Mouse (Mus musculus): ENCODE measurements at regions not wholly inside any gene's neighbourhood (a gene's known extent, or its start where the extent isn't known, plus 50 kb on each side); places are given as distances from the start of the nearest gene placed in this dataset.

DNA sequence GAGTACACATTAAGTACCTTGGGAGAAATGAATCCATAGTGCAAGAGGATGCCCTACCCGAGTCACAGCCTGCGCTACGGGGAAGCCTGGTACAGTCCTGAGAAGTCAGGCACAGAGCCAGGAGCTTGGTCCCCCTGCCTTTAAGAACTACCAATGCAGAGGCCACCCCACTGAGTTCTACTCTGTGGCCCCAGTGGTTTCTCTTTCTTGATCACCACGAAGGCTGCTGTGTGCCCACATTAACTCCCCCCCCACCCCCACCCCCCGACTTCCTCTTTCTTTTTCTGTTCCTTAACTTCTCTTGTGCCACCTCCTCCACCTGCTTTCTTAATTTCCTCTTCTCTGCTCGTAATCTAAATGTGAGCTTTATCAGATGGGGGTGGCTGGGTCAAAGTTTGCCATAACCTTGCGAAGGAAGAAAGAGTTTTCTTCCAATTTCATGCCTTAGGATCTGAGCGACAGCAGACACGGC is 84.7 kb upstream of the Tbl1xr1 start:
- no peak for ATAC-seq (ENCODE audit: low FRiP score, low TSS enrichment)
- Histone ChIP-seq H3K4me2 (replicated peaks; ENCODE audit: low read depth) (no peak overlapping the region), H3K4me1 (replicated peaks; ENCODE audit: control insufficient read depth, insufficient read depth) (no peaks in the 10 kb centered on the region), H3K4me3 (ENCODE audit: low read depth, low read length) (no peak overlapping the region), H3K9me3 (ENCODE audit: control insufficient read depth, low read length) (no peaks in the 10 kb centered on the region), H3K9ac (ENCODE audit: low read length) (no peak overlapping the region), H3K27me3 (ENCODE audit: control insufficient read depth, insufficient read depth, low read length) (no peaks in the 10 kb centered on the region), H3K36me3 (ENCODE audit: control insufficient read depth, insufficient read depth, low read length) (no peaks in the 10 kb centered on the region), H3K27ac (replicated peaks) (no peak overlapping the region)
- TF ChIP-seq EP300 (optimal IDR thresholded peaks at IDR 0.05): no peak
- TF ChIP-seq CTCF (IDR thresholded peaks at IDR 0.05; ENCODE audit: low read depth): no peak
- 68% methylated on average over 9 of the region's 9 CpGs for WGBS
- DNase-seq (ENCODE audit: low spot score): no peak

GRCm38 (mm10) chr3:21992203-21992602 is 84.2 kb upstream of the Tbl1xr1 start:
- Histone ChIP-seq H3K9me3 (ENCODE audit: control insufficient read depth, low read length) (no peaks in the 10 kb centered on the region), H3K4me1 (replicated peaks; ENCODE audit: control insufficient read depth, insufficient read depth) (no peaks in the 10 kb centered on the region), H3K36me3 (ENCODE audit: control insufficient read depth, insufficient read depth, low read length) (no peaks in the 10 kb centered on the region), H3K4me3 (ENCODE audit: low read depth, low read length) (no peak overlapping the region), H3K27me3 (ENCODE audit: control insufficient read depth, insufficient read depth, low read length) (no peaks in the 10 kb centered on the region), H3K9ac (ENCODE audit: low read length) (no peak overlapping the region), H3K4me2 (replicated peaks; ENCODE audit: low read depth) (no peak overlapping the region), H3K27ac (replicated peaks) (no peak overlapping the region)
- no peak for TF ChIP-seq EP300 (optimal IDR thresholded peaks at IDR 0.05)
- no peak for TF ChIP-seq CTCF (IDR thresholded peaks at IDR 0.05; ENCODE audit: low read depth)
- DNase-seq (ENCODE audit: low spot score) (no peak), ATAC-seq (ENCODE audit: low FRiP score, low TSS enrichment) (no peak)
- 92% methylated on average over 5 of the region's 5 CpGs for WGBS

- DNase-seq (ENCODE audit: low spot score) (no peak), ATAC-seq (ENCODE audit: low FRiP score, low TSS enrichment) (no peak)
- H3K27me3 ChIP-seq (ENCODE audit: control insufficient read depth, insufficient read depth, low read length): no peaks in the 10 kb centered on the region
- no peaks in the 10 kb centered on the region for H3K36me3 ChIP-seq (ENCODE audit: control insufficient read depth, insufficient read depth, low read length)
- no peak overlapping the region for H3K27ac ChIP-seq (replicated peaks)
- H3K9me3 ChIP-seq (ENCODE audit: control insufficient read depth, low read length): no peaks in the 10 kb centered on the region
- H3K4me1 ChIP-seq (replicated peaks; ENCODE audit: control insufficient read depth, insufficient read depth): no peaks in the 10 kb centered on the region
- TF ChIP-seq CTCF (IDR thresholded peaks at IDR 0.05; ENCODE audit: low read depth): no peak
- no peak for TF ChIP-seq EP300 (optimal IDR thresholded peaks at IDR 0.05)
- WGBS: 92% methylated on average over 2 of the region's 2 CpGs
- no peak overlapping the region for H3K4me3 ChIP-seq (ENCODE audit: low read depth, low read length)
- H3K4me2 ChIP-seq (replicated peaks; ENCODE audit: low read depth): no peak overlapping the region
- no peak overlapping the region for H3K9ac ChIP-seq (ENCODE audit: low read length)
These were observed 82.5 kb upstream of the Tbl1xr1 start for GRCm38 (mm10) chr3:21993961-21994360.

DNA sequence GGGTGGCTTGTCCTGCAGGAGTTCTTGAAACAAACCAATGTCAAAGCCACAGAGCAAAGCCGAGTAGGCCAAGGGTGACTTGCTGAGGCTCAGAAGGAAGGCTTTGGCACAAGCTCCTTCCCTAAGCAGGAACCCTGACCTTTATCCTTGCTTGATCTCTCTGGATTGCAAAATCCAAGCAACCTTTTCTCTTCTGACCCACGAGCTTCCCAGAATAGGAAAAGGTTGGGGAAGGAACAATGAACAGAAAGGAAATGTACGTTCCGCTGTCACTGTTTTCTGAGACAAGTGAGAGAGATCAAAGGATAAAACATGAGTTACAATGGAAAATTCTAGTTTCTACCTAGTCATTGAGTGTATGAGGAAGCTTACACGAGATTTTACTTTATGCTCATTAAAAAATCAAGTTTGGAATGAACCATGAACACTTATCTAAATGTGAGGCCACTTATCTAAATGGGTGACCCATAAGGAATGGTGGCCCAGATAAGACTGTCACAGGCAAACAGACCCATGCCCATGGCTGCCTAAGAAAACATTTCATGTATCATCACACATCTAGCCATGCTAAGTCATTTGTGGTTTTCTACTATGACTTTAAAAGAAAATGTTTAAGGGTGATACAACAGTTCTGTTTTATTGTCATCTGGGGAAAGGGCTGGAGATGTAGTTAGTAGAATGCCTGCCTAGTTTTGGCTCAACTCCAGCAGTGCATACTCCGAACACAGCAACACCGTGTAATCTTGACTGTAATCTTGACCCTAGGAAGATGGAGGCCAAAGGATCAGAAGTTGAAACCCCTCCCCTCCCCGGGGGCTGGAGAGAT is 80.7 kb upstream of the Tbl1xr1 start:
- Histone ChIP-seq H3K4me2 (replicated peaks; ENCODE audit: low read depth) (no peak overlapping the region), H3K4me3 (ENCODE audit: low read depth, low read length) (no peak overlapping the region), H3K9ac (ENCODE audit: low read length) (no peak overlapping the region), H3K36me3 (ENCODE audit: control insufficient read depth, insufficient read depth, low read length) (no peaks in the 10 kb centered on the region), H3K4me1 (replicated peaks; ENCODE audit: control insufficient read depth, insufficient read depth) (no peaks in the 10 kb centered on the region), H3K9me3 (ENCODE audit: control insufficient read depth, low read length) (no peaks in the 10 kb centered on the region), H3K27ac (replicated peaks) (no peak overlapping the region), H3K27me3 (ENCODE audit: control insufficient read depth, insufficient read depth, low read length) (no peaks in the 10 kb centered on the region)
- ATAC-seq (ENCODE audit: low FRiP score, low TSS enrichment): no peak
- DNase-seq (ENCODE audit: low spot score): no peak
- WGBS: 60% methylated on average over 8 of the region's 8 CpGs
- TF ChIP-seq EP300 (optimal IDR thresholded peaks at IDR 0.05) (no peak), CTCF (IDR thresholded peaks at IDR 0.05; ENCODE audit: low read depth) (no peak)

GRCm38 (mm10) chr3:21997387-21997786 is 79.1 kb upstream of the Tbl1xr1 start:
- ATAC-seq (ENCODE audit: low FRiP score, low TSS enrichment) (no peak), DNase-seq (ENCODE audit: low spot score) (no peak)
- Histone ChIP-seq H3K4me1 (replicated peaks; ENCODE audit: control insufficient read depth, insufficient read depth) (no peaks in the 10 kb centered on the region), H3K36me3 (ENCODE audit: control insufficient read depth, insufficient read depth, low read length) (no peaks in the 10 kb centered on the region), H3K27me3 (ENCODE audit: control insufficient read depth, insufficient read depth, low read length) (no peaks in the 10 kb centered on the region), H3K4me3 (ENCODE audit: low read depth, low read length) (no peak overlapping the region), H3K9ac (ENCODE audit: low read length) (no peak overlapping the region), H3K4me2 (replicated peaks; ENCODE audit: low read depth) (no peak overlapping the region), H3K9me3 (ENCODE audit: control insufficient read depth, low read length) (no peaks in the 10 kb centered on the region), H3K27ac (replicated peaks) (no peak overlapping the region)
- no peak for TF ChIP-seq CTCF (IDR thresholded peaks at IDR 0.05; ENCODE audit: low read depth)
- no peak for TF ChIP-seq EP300 (optimal IDR thresholded peaks at IDR 0.05)
- 77% methylated on average over 3 of the region's 3 CpGs for WGBS

DNA sequence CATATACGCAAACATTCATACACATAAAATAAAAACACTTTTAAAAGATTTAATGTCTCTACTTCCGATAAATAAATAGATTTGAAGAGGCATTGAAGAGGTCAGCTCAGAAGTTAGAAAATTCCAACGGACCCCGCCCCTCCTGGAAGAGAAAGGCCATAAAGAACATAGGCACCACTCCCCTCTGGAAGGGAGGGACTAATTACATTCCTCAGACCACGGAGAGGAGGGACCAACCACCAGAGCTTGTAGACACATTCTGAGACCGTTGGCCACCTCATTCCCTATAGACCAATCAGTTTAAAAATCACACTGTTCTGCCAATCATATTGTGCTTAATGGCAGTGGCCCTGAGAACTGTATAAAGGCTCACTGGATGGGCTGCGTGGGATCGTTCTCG is 71.0 kb upstream of the Tbl1xr1 start:
- Histone ChIP-seq H3K4me1 (replicated peaks; ENCODE audit: control insufficient read depth, insufficient read depth) (no peaks in the 10 kb centered on the region), H3K9ac (ENCODE audit: low read length) (no peak overlapping the region), H3K27ac (replicated peaks) (no peak overlapping the region), H3K27me3 (ENCODE audit: control insufficient read depth, insufficient read depth, low read length) (no peaks in the 10 kb centered on the region), H3K36me3 (ENCODE audit: control insufficient read depth, insufficient read depth, low read length) (no peaks in the 10 kb centered on the region), H3K4me2 (replicated peaks; ENCODE audit: low read depth) (no peak overlapping the region), H3K9me3 (ENCODE audit: control insufficient read depth, low read length) (no peaks in the 10 kb centered on the region), H3K4me3 (ENCODE audit: low read depth, low read length) (no peak overlapping the region)
- ATAC-seq (ENCODE audit: low FRiP score, low TSS enrichment) (no peak), DNase-seq (ENCODE audit: low spot score) (no peak)
- TF ChIP-seq EP300 (optimal IDR thresholded peaks at IDR 0.05) (no peak), CTCF (IDR thresholded peaks at IDR 0.05; ENCODE audit: low read depth) (no peak)
- 71% methylated on average over 9 of the region's 9 CpGs for whole genome bisulfite sequencing
